Mouse (Mus musculus): Measurements from ENCODE around the gene Dclk1. TPM values are rescaled to one million over a fixed set of nuclear protein-coding genes. Genes with fewer than 3 reads are reported as not detected.

Gene Dclk1
- polyA plus RNA-seq, 1 experiment from 2014 or later = 14.2 TPM

DNA sequence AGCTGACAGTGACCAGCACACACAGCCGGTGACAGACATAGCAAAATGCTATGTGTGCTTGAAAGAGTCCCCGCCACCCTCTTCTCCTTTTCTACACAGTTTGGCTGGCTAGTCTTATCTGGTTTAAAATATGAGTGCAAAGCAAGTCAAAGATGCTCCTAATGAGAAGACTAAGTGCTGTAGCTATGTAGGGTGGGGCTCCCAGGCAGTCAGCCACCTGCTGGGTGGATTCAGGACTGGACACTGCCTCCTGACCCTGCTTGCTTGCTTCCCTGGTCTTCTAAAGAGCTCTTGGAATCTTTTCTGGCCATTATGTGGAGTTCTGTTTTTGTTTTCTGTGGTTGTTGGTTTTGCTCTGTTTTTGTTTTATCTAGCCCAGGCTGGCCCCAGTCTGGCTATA is 108.0 kb downstream of the Dclk1 start:
- H3K27me3 ChIP-seq (replicated peaks; ENCODE audit: control insufficient read depth, insufficient read depth, low read length) = no peaks in the 10 kb centered on the region
- no peak overlapping the region for H3K4me3 ChIP-seq (ENCODE audit: low read depth, low read length)
- H3K27ac ChIP-seq (ENCODE audit: low read depth) = no peak overlapping the region
- 75% methylated on average over 2 of the region's 2 CpGs for WGBS
- ATAC-seq (replicated peaks; ENCODE audit: low FRiP score, low TSS enrichment, low read depth) = no peak
- H3K9me3 ChIP-seq (ENCODE audit: control insufficient read depth, low read length) = no peaks in the 10 kb centered on the region
- no peak overlapping the region for H3K9ac ChIP-seq (ENCODE audit: low read length)
- DNase-seq (ENCODE audit: low spot score) = peak; percentile 46
- H3K4me1 ChIP-seq (replicated peaks; ENCODE audit: control insufficient read depth, insufficient read depth, low read length) = peaks cover 9% of the 10 kb centered on the region
- no peak overlapping the region for H3K4me2 ChIP-seq (ENCODE audit: low read length)
- no peaks in the 10 kb centered on the region for H3K36me3 ChIP-seq (ENCODE audit: control insufficient read depth, insufficient read depth, low read length)

DNA sequence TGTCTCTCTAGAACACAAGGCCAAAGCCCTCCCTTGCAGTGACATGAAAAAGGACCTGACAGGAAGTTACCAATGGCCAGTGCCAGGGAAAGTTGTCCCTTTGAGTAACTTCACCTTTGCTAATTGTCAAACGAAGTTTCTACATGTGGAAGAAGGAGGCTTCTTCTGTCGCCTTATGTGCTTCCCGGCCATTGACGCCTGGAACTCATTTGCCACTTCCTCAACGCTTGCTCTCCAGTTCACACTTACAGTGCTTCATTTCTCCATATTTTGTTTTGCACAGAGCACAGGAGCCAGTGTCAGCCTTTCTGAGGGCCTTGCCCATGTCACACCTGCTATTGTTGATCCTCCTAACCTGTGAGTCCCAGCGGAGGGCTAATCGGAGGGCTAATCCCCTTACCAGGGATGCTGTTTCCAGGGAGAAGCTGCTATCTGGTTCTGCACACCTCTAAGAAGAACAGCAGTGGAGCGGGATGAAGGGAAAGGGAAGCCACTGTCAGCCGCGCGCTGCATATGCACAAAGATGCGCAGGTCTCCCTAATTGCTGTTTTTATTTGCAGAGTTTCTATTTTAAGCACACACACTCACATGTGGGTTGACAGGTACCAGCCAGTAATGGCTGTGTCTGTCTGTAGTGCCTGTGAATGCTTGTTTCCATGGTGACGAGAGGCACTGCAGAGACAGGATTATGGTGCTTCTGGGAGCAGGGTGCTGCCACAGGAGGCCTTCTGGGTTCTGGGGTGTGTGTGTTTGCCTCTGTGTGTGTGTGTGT is 109.3 kb downstream of the Dclk1 start:
- 58% methylated on average over 13 of the region's 13 CpGs for WGBS
- Histone ChIP-seq H3K9ac (ENCODE audit: low read length) (no peak overlapping the region), H3K9me3 (ENCODE audit: control insufficient read depth, low read length) (no peaks in the 10 kb centered on the region), H3K4me1 (replicated peaks; ENCODE audit: control insufficient read depth, insufficient read depth, low read length) (peaks cover 9% of the 10 kb centered on the region), H3K27me3 (replicated peaks; ENCODE audit: control insufficient read depth, insufficient read depth, low read length) (no peaks in the 10 kb centered on the region), H3K4me2 (ENCODE audit: low read length) (no peak overlapping the region), H3K36me3 (ENCODE audit: control insufficient read depth, insufficient read depth, low read length) (no peaks in the 10 kb centered on the region), H3K27ac (ENCODE audit: low read depth) (no peak overlapping the region), H3K4me3 (ENCODE audit: low read depth, low read length) (no peak overlapping the region)
- DNase-seq (ENCODE audit: low spot score) (no peak), ATAC-seq (replicated peaks; ENCODE audit: low FRiP score, low TSS enrichment, low read depth) (no peak)

GRCm38 (mm10) chr3:55352529-55352928 is 110.4 kb downstream of the Dclk1 start:
- ATAC-seq (replicated peaks; ENCODE audit: low FRiP score, low TSS enrichment, low read depth) = no peak

GRCm38 (mm10) chr3:55353169-55353568 is 111.0 kb downstream of the Dclk1 start:
- no peak for ATAC-seq (replicated peaks; ENCODE audit: low FRiP score, low TSS enrichment, low read depth)
- no peaks in the 10 kb centered on the region for H3K36me3 ChIP-seq (ENCODE audit: control insufficient read depth, insufficient read depth, low read length)
- no peak overlapping the region; the same call in 1 of the 2 replicates for H3K27ac ChIP-seq (ENCODE audit: low read depth)
- no peak overlapping the region for H3K4me3 ChIP-seq (ENCODE audit: low read depth, low read length)
- WGBS = 85% methylated on average over 9 of the region's 9 CpGs
- DNase-seq (ENCODE audit: low spot score) = no peak
- H3K9me3 ChIP-seq (ENCODE audit: control insufficient read depth, low read length) = no peaks in the 10 kb centered on the region
- H3K4me2 ChIP-seq (ENCODE audit: low read length) = no peak overlapping the region
- H3K4me1 ChIP-seq (replicated peaks; ENCODE audit: control insufficient read depth, insufficient read depth, low read length) = peaks cover 9% of the 10 kb centered on the region; the same call in 1 of the 2 replicates
- H3K27me3 ChIP-seq (replicated peaks; ENCODE audit: control insufficient read depth, insufficient read depth, low read length) = no peaks in the 10 kb centered on the region
- no peak overlapping the region for H3K9ac ChIP-seq (ENCODE audit: low read length)

More at GRCm38 (mm10) chr3:55352529-55352928, 110.4 kb downstream of the Dclk1 start:
- Histone ChIP-seq H3K27ac (ENCODE audit: low read depth) (no peak overlapping the region), H3K4me1 (replicated peaks; ENCODE audit: control insufficient read depth, insufficient read depth, low read length) (peaks cover 9% of the 10 kb centered on the region), H3K9ac (ENCODE audit: low read length) (no peak overlapping the region), H3K4me3 (ENCODE audit: low read depth, low read length) (no peak overlapping the region), H3K9me3 (ENCODE audit: control insufficient read depth, low read length) (no peaks in the 10 kb centered on the region), H3K4me2 (ENCODE audit: low read length) (no peak overlapping the region), H3K27me3 (replicated peaks; ENCODE audit: control insufficient read depth, insufficient read depth, low read length) (no peaks in the 10 kb centered on the region), H3K36me3 (ENCODE audit: control insufficient read depth, insufficient read depth, low read length) (no peaks in the 10 kb centered on the region)
- 79% methylated on average over 14 of the region's 14 CpGs for WGBS
- no peak for DNase-seq (ENCODE audit: low spot score)

- H3K36me3 ChIP-seq (ENCODE audit: control insufficient read depth, insufficient read depth, low read length) = no peaks in the 10 kb centered on the region
- 47% methylated on average over 13 of the region's 13 CpGs for WGBS
- peaks cover 9% of the 10 kb centered on the region; the same call in 1 of the 2 replicates for H3K4me1 ChIP-seq (replicated peaks; ENCODE audit: control insufficient read depth, insufficient read depth, low read length)
- H3K27me3 ChIP-seq (replicated peaks; ENCODE audit: control insufficient read depth, insufficient read depth, low read length) = no peaks in the 10 kb centered on the region
- DNase-seq (ENCODE audit: low spot score) (no peak), ATAC-seq (replicated peaks; ENCODE audit: low FRiP score, low TSS enrichment, low read depth) (peak; percentile 26; the same call in 1 of the 2 replicates)
- no peak overlapping the region for H3K4me2 ChIP-seq (ENCODE audit: low read length)
- H3K9ac ChIP-seq (ENCODE audit: low read length) = no peak overlapping the region
- peak overlapping the region; percentile 27; the same call in 1 of the 2 replicates for H3K27ac ChIP-seq (ENCODE audit: low read depth)
- H3K4me3 ChIP-seq (ENCODE audit: low read depth, low read length) = no peak overlapping the region
- H3K9me3 ChIP-seq (ENCODE audit: control insufficient read depth, low read length) = no peaks in the 10 kb centered on the region
Measured at GRCm38 (mm10) chr3:55353909-55354511, 111.8 kb downstream of the Dclk1 start.

- Histone ChIP-seq H3K9me3 (ENCODE audit: control insufficient read depth, low read length) (no peaks in the 10 kb centered on the region), H3K4me3 (ENCODE audit: low read depth, low read length) (no peak overlapping the region), H3K4me2 (ENCODE audit: low read length) (no peak overlapping the region), H3K4me1 (replicated peaks; ENCODE audit: control insufficient read depth, insufficient read depth, low read length) (peaks cover 9% of the 10 kb centered on the region; the same call in 1 of the 2 replicates), H3K36me3 (ENCODE audit: control insufficient read depth, insufficient read depth, low read length) (no peaks in the 10 kb centered on the region), H3K9ac (ENCODE audit: low read length) (no peak overlapping the region), H3K27me3 (replicated peaks; ENCODE audit: control insufficient read depth, insufficient read depth, low read length) (no peaks in the 10 kb centered on the region), H3K27ac (ENCODE audit: low read depth) (no peak overlapping the region)
- no peak for ATAC-seq (replicated peaks; ENCODE audit: low FRiP score, low TSS enrichment, low read depth)
- WGBS = 17% methylated on average over 3 of the region's 3 CpGs
- no peak for DNase-seq (ENCODE audit: low spot score)
Measured at GRCm38 (mm10) chr3:55354765-55355164, 112.6 kb downstream of the Dclk1 start.

DNA sequence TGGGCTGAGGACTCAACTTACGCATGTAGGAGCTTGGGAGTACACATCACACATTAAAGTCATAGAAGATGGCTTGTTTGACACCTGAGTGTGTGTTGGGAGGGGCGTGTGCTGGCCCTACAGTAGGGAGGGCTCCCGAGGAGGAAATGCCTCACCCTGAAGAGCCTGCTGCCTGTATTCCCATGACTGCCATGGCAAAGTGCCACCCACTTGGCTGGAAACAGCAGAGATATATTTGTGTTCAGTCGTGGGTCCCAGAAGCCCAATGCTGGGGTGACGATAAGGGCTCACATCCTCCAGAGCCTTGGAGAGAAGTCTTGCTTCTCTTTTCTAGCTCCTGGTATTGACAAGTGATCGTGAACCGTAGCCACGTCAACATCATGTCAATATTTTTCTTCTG is 116.3 kb downstream of the Dclk1 start:
- Histone ChIP-seq H3K4me2 (ENCODE audit: low read length) (no peak overlapping the region), H3K36me3 (ENCODE audit: control insufficient read depth, insufficient read depth, low read length) (no peaks in the 10 kb centered on the region), H3K9ac (ENCODE audit: low read length) (no peak overlapping the region), H3K27ac (ENCODE audit: low read depth) (no peak overlapping the region), H3K4me3 (ENCODE audit: low read depth, low read length) (no peak overlapping the region), H3K4me1 (replicated peaks; ENCODE audit: control insufficient read depth, insufficient read depth, low read length) (peaks cover 9% of the 10 kb centered on the region; the same call in 1 of the 2 replicates), H3K27me3 (replicated peaks; ENCODE audit: control insufficient read depth, insufficient read depth, low read length) (no peaks in the 10 kb centered on the region), H3K9me3 (ENCODE audit: control insufficient read depth, low read length) (no peaks in the 10 kb centered on the region)
- DNase-seq (ENCODE audit: low spot score) = no peak
- 89% methylated on average over 8 of the region's 8 CpGs for WGBS
- ATAC-seq (replicated peaks; ENCODE audit: low FRiP score, low TSS enrichment, low read depth) = no peak

GRCm38 (mm10) chr3:55360836-55361235 is 118.7 kb downstream of the Dclk1 start:
- H3K36me3 ChIP-seq (ENCODE audit: control insufficient read depth, insufficient read depth, low read length) = no peaks in the 10 kb centered on the region
- WGBS = 84% methylated on average over 3 of the region's 3 CpGs
- no peak overlapping the region for H3K9ac ChIP-seq (ENCODE audit: low read length)
- ATAC-seq (replicated peaks; ENCODE audit: low FRiP score, low TSS enrichment, low read depth) (no peak), DNase-seq (ENCODE audit: low spot score) (no peak)
- H3K4me1 ChIP-seq (replicated peaks; ENCODE audit: control insufficient read depth, insufficient read depth, low read length) = no peaks in the 10 kb centered on the region
- no peak overlapping the region for H3K27ac ChIP-seq (ENCODE audit: low read depth)
- no peaks in the 10 kb centered on the region for H3K27me3 ChIP-seq (replicated peaks; ENCODE audit: control insufficient read depth, insufficient read depth, low read length)
- H3K9me3 ChIP-seq (ENCODE audit: control insufficient read depth, low read length) = no peaks in the 10 kb centered on the region
- H3K4me3 ChIP-seq (ENCODE audit: low read depth, low read length) = no peak overlapping the region
- no peak overlapping the region for H3K4me2 ChIP-seq (ENCODE audit: low read length)
